Mouse (Mus musculus): ENCODE measurements around the gene Gosr2. TPM values are rescaled to one million over a fixed set of nuclear protein-coding genes. Genes with fewer than 3 reads are reported as not detected.

Gosr2 gene
- total RNA-seq, 1 experiment = 70.2 TPM

DNA sequence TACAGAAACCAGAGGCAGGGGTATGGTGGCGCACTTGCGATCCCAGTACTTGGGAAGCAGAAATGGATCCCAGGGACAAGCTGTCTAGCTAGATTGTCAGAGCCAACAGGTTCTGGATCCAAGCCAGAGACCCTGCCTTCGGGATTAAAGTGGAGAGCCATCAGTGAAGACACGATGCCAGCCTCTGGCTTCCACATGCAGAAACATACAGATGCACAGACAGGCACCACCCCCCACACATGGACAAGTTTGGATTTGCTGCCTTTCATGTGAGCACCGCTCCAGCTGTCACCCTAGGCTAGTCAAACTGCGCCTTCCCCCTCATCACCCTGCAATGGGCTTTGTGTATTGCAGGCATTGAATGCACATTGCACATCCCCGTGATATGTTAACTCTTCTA lies 39.5 kb downstream of the Gosr2 start:
- no peak overlapping the region for H3K27ac ChIP-seq (ENCODE audit: insufficient read depth, low read depth, low read length, poor library complexity, severe bottlenecking)
- in situ Hi-C loops (cut with MboI; ENCODE audit: low sequenced_read_pairs in 2 of 2, unreplicated experiment in 2 of 2) = no loop called here
- DNase-seq (ENCODE audit: low read depth, low spot score) = no peak
- H3K9me3 ChIP-seq (ENCODE audit: control insufficient read depth, insufficient read depth, low read depth, low read length) = no peaks in the 10 kb centered on the region
- no peak overlapping the region for H3K4me3 ChIP-seq (ENCODE audit: insufficient read depth in 1 of 2, low read depth in 1 of 2, low read length in 2 of 2, poor library complexity in 1 of 2, severe bottlenecking in 1 of 2)
- H3K4me1 ChIP-seq (ENCODE audit: control insufficient read depth in 2 of 2, insufficient read depth in 2 of 2, low read length in 2 of 2, poor library complexity in 1 of 2) = 0 out of 4 replicates have a peak, but pooled peaks cover 0 to 2% of the 10 kb centered on the region in 2 experiments
- no peak for TF ChIP-seq HCFC1 (IDR thresholded peaks at IDR 0.05; ENCODE audit: borderline replicate concordance, insufficient read depth, low read length)
- no peak for TF ChIP-seq ZNF384 (IDR thresholded peaks at IDR 0.05; ENCODE audit: low read depth, low read length)
- no peak for TF ChIP-seq CHD2 (IDR thresholded peaks at IDR 0.05; ENCODE audit: low read depth, low read length)
- TF ChIP-seq ZC3H11A (IDR thresholded peaks at IDR 0.05; ENCODE audit: borderline replicate concordance, low read depth, low read length) = no peak
- no peak for TF ChIP-seq MAFK (IDR thresholded peaks at IDR 0.05; ENCODE audit: insufficient read depth, low read depth, low read length)
- no peaks in the 10 kb centered on the region for H3K36me3 ChIP-seq (ENCODE audit: control insufficient read depth, insufficient read depth, low read length, poor library complexity, severe bottlenecking)
- no peak overlapping the region for H3K9ac ChIP-seq (ENCODE audit: insufficient read depth, low read depth, low read length, poor library complexity, severe bottlenecking)

DNA sequence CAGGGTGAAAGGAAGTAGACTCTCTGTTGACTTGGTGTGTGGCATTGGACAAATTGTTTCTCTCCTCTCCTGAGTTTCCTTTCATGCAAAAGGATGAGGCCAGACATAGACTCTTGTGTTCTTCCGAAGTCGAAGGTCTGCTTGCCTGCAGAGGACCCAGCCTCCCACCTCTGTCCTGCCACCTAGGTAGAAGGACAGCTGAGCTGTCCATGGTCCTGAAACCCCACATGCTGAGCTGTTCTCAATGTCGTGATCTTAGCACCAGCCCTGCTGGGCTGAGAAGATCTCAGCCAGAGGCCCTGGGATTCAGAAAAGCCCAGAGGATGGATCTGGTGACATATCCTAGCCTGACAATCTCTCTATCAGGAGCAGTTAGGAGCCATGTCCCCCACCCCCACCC lies 41.2 kb downstream of the Gosr2 start:
- H3K9me3 ChIP-seq (ENCODE audit: control insufficient read depth, insufficient read depth, low read depth, low read length) = no peaks in the 10 kb centered on the region
- peak; percentile 62 for DNase-seq (ENCODE audit: low read depth, low spot score)
- H3K36me3 ChIP-seq (ENCODE audit: control insufficient read depth, insufficient read depth, low read length, poor library complexity, severe bottlenecking) = no peaks in the 10 kb centered on the region
- H3K27ac ChIP-seq (ENCODE audit: insufficient read depth, low read depth, low read length, poor library complexity, severe bottlenecking) = no peak overlapping the region
- TF ChIP-seq CHD2 (IDR thresholded peaks at IDR 0.05; ENCODE audit: low read depth, low read length) = no peak
- TF ChIP-seq MAFK (IDR thresholded peaks at IDR 0.05; ENCODE audit: insufficient read depth, low read depth, low read length) = no peak
- no peak for TF ChIP-seq HCFC1 (IDR thresholded peaks at IDR 0.05; ENCODE audit: borderline replicate concordance, insufficient read depth, low read length)
- TF ChIP-seq ZC3H11A (IDR thresholded peaks at IDR 0.05; ENCODE audit: borderline replicate concordance, low read depth, low read length) = no peak
- no peak for TF ChIP-seq ZNF384 (IDR thresholded peaks at IDR 0.05; ENCODE audit: low read depth, low read length)
- no peak overlapping the region for H3K9ac ChIP-seq (ENCODE audit: insufficient read depth, low read depth, low read length, poor library complexity, severe bottlenecking)
- H3K4me3 ChIP-seq (ENCODE audit: insufficient read depth in 1 of 2, low read depth in 1 of 2, low read length in 2 of 2, poor library complexity in 1 of 2, severe bottlenecking in 1 of 2) = no peak overlapping the region
- in situ Hi-C loops (cut with MboI; ENCODE audit: low sequenced_read_pairs in 2 of 2, unreplicated experiment in 2 of 2) = no loop called here
- H3K4me1 ChIP-seq (ENCODE audit: control insufficient read depth in 2 of 2, insufficient read depth in 2 of 2, low read length in 2 of 2, poor library complexity in 1 of 2) = no peaks in the 10 kb centered on the region

DNA sequence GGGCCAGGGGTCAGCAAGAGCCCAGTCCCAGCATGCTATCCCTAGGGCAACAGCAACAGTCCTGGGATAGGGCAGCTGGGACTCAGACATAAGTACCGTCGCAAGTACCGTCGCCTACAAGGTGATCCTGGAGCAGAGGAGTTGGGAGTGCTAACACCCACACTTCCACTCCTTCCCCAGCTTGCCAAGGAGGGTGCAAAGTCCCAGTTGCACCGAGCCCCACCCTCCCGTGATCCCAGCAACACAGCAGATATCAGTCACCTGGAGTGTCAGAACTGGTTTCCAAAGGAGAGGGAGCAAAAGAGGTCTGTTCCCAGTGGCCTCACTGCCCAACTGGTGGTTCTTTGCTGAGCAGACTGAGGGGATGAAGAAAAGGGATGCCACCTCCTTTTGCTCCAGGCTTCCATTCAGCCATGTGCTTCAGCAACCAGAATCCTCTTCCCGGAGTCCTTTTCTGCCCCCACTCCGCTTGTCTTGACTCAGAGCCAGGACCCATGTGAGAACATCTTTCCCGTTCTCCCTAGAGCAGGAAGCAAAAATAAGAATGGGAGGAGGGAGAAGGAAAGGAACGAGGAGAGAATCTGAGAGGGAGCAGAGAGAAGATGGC lies 44.2 kb downstream of the Gosr2 start:
- H3K4me3 ChIP-seq (ENCODE audit: insufficient read depth in 1 of 2, low read depth in 1 of 2, low read length in 2 of 2, poor library complexity in 1 of 2, severe bottlenecking in 1 of 2) = no peak overlapping the region
- H3K36me3 ChIP-seq (ENCODE audit: control insufficient read depth, insufficient read depth, low read length, poor library complexity, severe bottlenecking) = no peaks in the 10 kb centered on the region
- in situ Hi-C loops (cut with MboI; ENCODE audit: low sequenced_read_pairs in 2 of 2, unreplicated experiment in 2 of 2) = no loop called here
- H3K4me1 ChIP-seq (ENCODE audit: control insufficient read depth in 2 of 2, insufficient read depth in 2 of 2, low read length in 2 of 2, poor library complexity in 1 of 2) = no peaks in the 10 kb centered on the region; a peak in 1 of 4 replicates
- H3K9me3 ChIP-seq (ENCODE audit: control insufficient read depth, insufficient read depth, low read depth, low read length) = no peaks in the 10 kb centered on the region
- no peak overlapping the region for H3K9ac ChIP-seq (ENCODE audit: insufficient read depth, low read depth, low read length, poor library complexity, severe bottlenecking)
- DNase-seq (ENCODE audit: low read depth, low spot score) = no peak
- H3K27ac ChIP-seq (ENCODE audit: insufficient read depth, low read depth, low read length, poor library complexity, severe bottlenecking) = no peak overlapping the region
- TF ChIP-seq CHD2 (IDR thresholded peaks at IDR 0.05; ENCODE audit: low read depth, low read length) (no peak), ZNF384 (IDR thresholded peaks at IDR 0.05; ENCODE audit: low read depth, low read length) (no peak), ZC3H11A (IDR thresholded peaks at IDR 0.05; ENCODE audit: borderline replicate concordance, low read depth, low read length) (no peak), MAFK (IDR thresholded peaks at IDR 0.05; ENCODE audit: insufficient read depth, low read depth, low read length) (no peak), HCFC1 (IDR thresholded peaks at IDR 0.05; ENCODE audit: borderline replicate concordance, insufficient read depth, low read length) (no peak)

DNA sequence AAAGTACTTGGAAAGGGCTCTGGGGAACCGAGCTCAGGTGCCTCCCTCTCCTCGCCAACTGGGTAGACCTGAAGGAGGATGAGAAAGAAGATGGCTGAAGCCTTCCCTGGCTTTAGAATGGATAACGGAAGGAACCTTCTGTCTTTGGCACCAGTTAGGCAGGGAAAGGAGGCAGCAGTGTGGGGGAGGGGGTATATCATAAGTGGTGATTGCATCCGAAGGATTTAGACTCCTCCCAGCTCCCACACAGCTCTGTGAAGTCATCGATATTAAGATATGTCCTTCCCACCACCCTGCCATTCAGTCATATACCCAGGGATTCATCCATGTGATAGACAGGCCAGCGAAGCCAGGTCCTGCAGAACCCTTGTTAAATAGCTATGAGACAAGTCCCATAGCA lies 46.3 kb downstream of the Gosr2 start:
- H3K27ac ChIP-seq (ENCODE audit: insufficient read depth, low read depth, low read length, poor library complexity, severe bottlenecking) = no peak overlapping the region
- H3K4me1 ChIP-seq (ENCODE audit: control insufficient read depth in 2 of 2, insufficient read depth in 2 of 2, low read length in 2 of 2, poor library complexity in 1 of 2) = peaks cover 3 to 6% of the 10 kb centered on the region in 2 experiments; a peak in 2 of 4 replicates
- in situ Hi-C loops (cut with MboI; ENCODE audit: low sequenced_read_pairs in 2 of 2, unreplicated experiment in 2 of 2) = no loop called here
- H3K9me3 ChIP-seq (ENCODE audit: control insufficient read depth, insufficient read depth, low read depth, low read length) = no peaks in the 10 kb centered on the region
- H3K36me3 ChIP-seq (ENCODE audit: control insufficient read depth, insufficient read depth, low read length, poor library complexity, severe bottlenecking) = no peaks in the 10 kb centered on the region
- no peak overlapping the region for H3K4me3 ChIP-seq (ENCODE audit: insufficient read depth in 1 of 2, low read depth in 1 of 2, low read length in 2 of 2, poor library complexity in 1 of 2, severe bottlenecking in 1 of 2)
- H3K9ac ChIP-seq (ENCODE audit: insufficient read depth, low read depth, low read length, poor library complexity, severe bottlenecking) = no peak overlapping the region
- TF ChIP-seq HCFC1 (IDR thresholded peaks at IDR 0.05; ENCODE audit: borderline replicate concordance, insufficient read depth, low read length) = no peak
- no peak for TF ChIP-seq CHD2 (IDR thresholded peaks at IDR 0.05; ENCODE audit: low read depth, low read length)
- no peak for TF ChIP-seq ZC3H11A (IDR thresholded peaks at IDR 0.05; ENCODE audit: borderline replicate concordance, low read depth, low read length)
- no peak for TF ChIP-seq ZNF384 (IDR thresholded peaks at IDR 0.05; ENCODE audit: low read depth, low read length)
- no peak for TF ChIP-seq MAFK (IDR thresholded peaks at IDR 0.05; ENCODE audit: insufficient read depth, low read depth, low read length)
- no peak for DNase-seq (ENCODE audit: low read depth, low spot score)
